ENCODE assay signal across 27 mouse cellular contexts in genomic region chr10:80239791-80240190, GRCm38 (mm10). TPM values are rescaled to one million over a fixed set of nuclear protein-coding genes. Genes with fewer than 3 reads are reported as not detected.
DNase-seq lines count a peak whose midpoint lies in the region; ATAC-seq and TF ChIP-seq lines count a peak whose summit lies in the region.
"Had no signal": no experiment of that assay in that cellular context is flagged by ENCODE, and none has a peak within 500 bp of the region (broad histone marks: within the 10 kb centered on the region; RNA-seq: fewer than 3 reads in every experiment).

No protein-coding gene starts in this region.

- no peak overlapping the region for H3K27ac ChIP-seq in kidney, embryonic 15.5 days
- no peak overlapping the region for H3K27ac ChIP-seq in liver, adult 2 months (replicated peaks; ENCODE audit: insufficient read depth, low read depth, low read length)
- no peak overlapping the region for H3K27ac ChIP-seq in liver, embryonic 12.5 days
- no peak overlapping the region; the same call in 1 of the 2 replicates for H3K27ac ChIP-seq in midbrain, embryonic 13.5 days
- H3K27ac ChIP-seq in midbrain, embryonic 15.5 days: no peak overlapping the region
- H3K27ac ChIP-seq: forebrain, embryonic 10.5 days; forebrain, embryonic 13.5 days; heart, adult 2 months; heart, embryonic 10.5 days; heart, embryonic 13.5 days had no signal

- H3K4me2 ChIP-seq in kidney, embryonic 15.5 days: no peak overlapping the region
- H3K4me2 ChIP-seq in liver, embryonic 12.5 days: no peak overlapping the region
- H3K4me2 ChIP-seq in midbrain, embryonic 13.5 days (replicated peaks): peak overlapping the region; percentile 87; the same call in 1 of the 2 replicates
- no peak overlapping the region for H3K4me2 ChIP-seq in midbrain, embryonic 15.5 days
- H3K4me2 ChIP-seq: forebrain, embryonic 13.5 days; heart, embryonic 13.5 days had no signal

- no peaks in the 10 kb centered on the region for H3K79me2 ChIP-seq in liver, adult 2 months (ENCODE audit: control insufficient read depth, insufficient read depth, low read length)

- no peaks in the 10 kb centered on the region for H3K9me3 ChIP-seq in kidney, embryonic 15.5 days (replicated peaks)
- H3K9me3 ChIP-seq in liver, embryonic 12.5 days (replicated peaks): no peaks in the 10 kb centered on the region
- no peaks in the 10 kb centered on the region for H3K9me3 ChIP-seq in midbrain, embryonic 13.5 days
- H3K9me3 ChIP-seq in midbrain, embryonic 15.5 days: no peaks in the 10 kb centered on the region
- H3K9me3 ChIP-seq: forebrain, embryonic 10.5 days; forebrain, embryonic 13.5 days; G1E; heart, embryonic 10.5 days; heart, embryonic 13.5 days had no signal

- 85% methylated on average over 6 of the region's 6 CpGs for WGBS in kidney, embryonic 15.5 days
- 42% methylated on average over 6 of the region's 6 CpGs for WGBS in liver, adult 2 months
- WGBS in liver, embryonic 12.5 days (ENCODE audit: insufficient replicate concordance): 86% methylated on average over 6 of the region's 6 CpGs
- 93% methylated on average over 6 of the region's 6 CpGs for WGBS in midbrain, embryonic 13.5 days
- WGBS in midbrain, embryonic 15.5 days: 82% methylated on average over 6 of the region's 6 CpGs

- no peak for TF ChIP-seq POLR2A in liver, adult 2 months (IDR thresholded peaks at IDR 0.05; ENCODE audit: extremely low read depth, insufficient read depth, low read length)

- no peak for TF ChIP-seq CTCF in liver, adult 2 months (IDR thresholded peaks at IDR 0.05; ENCODE audit: low read depth, low read length)

- H3K4me1 ChIP-seq in kidney, embryonic 15.5 days: no peaks in the 10 kb centered on the region
- 0 out of 2 replicates have a peak, but pooled peaks cover 1% of the 10 kb centered on the region for H3K4me1 ChIP-seq in liver, adult 2 months (ENCODE audit: control insufficient read depth, insufficient read depth, low read length)
- peaks cover 8% of the 10 kb centered on the region; the same call in 1 of the 2 replicates for H3K4me1 ChIP-seq in liver, embryonic 12.5 days
- peaks cover 65% of the 10 kb centered on the region for H3K4me1 ChIP-seq in midbrain, embryonic 13.5 days (replicated peaks)
- H3K4me1 ChIP-seq in midbrain, embryonic 15.5 days: peaks cover 12% of the 10 kb centered on the region

- no peak for ATAC-seq in kidney, embryonic 15.5 days (replicated peaks; ENCODE audit: low FRiP score)
- ATAC-seq in liver, embryonic 12.5 days: no peak
- no peak for ATAC-seq in midbrain, embryonic 13.5 days
- ATAC-seq in midbrain, embryonic 15.5 days (replicated peaks): no peak
- ATAC-seq: forebrain, embryonic 13.5 days; forebrain, embryonic 16.5 days; Patski had no signal

- H3K36me3 ChIP-seq in kidney, embryonic 15.5 days: peaks cover 100% of the 10 kb centered on the region
- H3K36me3 ChIP-seq in liver, adult 2 months (ENCODE audit: control insufficient read depth, insufficient read depth, low read length): peaks cover 2% of the 10 kb centered on the region; the same call in 1 of the 2 replicates
- H3K36me3 ChIP-seq in liver, embryonic 12.5 days: peaks cover 100% of the 10 kb centered on the region
- peaks cover 98% of the 10 kb centered on the region for H3K36me3 ChIP-seq in midbrain, embryonic 13.5 days
- H3K36me3 ChIP-seq in midbrain, embryonic 15.5 days (replicated peaks): peaks cover 51% of the 10 kb centered on the region

- no peak overlapping the region for H3K4me3 ChIP-seq in kidney, embryonic 15.5 days (replicated peaks)
- H3K4me3 ChIP-seq in liver, adult 2 months (ENCODE audit: insufficient read depth, low read depth, low read length): no peak overlapping the region
- no peak overlapping the region for H3K4me3 ChIP-seq in liver, embryonic 12.5 days
- no peak overlapping the region for H3K4me3 ChIP-seq in midbrain, embryonic 13.5 days (replicated peaks)
- no peak overlapping the region for H3K4me3 ChIP-seq in midbrain, embryonic 15.5 days
- H3K4me3 ChIP-seq: forebrain, embryonic 10.5 days; forebrain, embryonic 13.5 days; heart, adult 2 months; heart, embryonic 10.5 days; heart, embryonic 13.5 days had no signal

- DNase-seq in kidney, adult 18-20 months: peak; percentile 58
- DNase-seq in kidney, postnatal 14 days: no peak
- peak; percentile 48 to 81 for DNase-seq in kidney, postnatal 25 days
- DNase-seq in liver, adult 2 months (ENCODE audit: extremely low read depth, low read depth, low spot score): peak; percentile 39
- DNase-seq: adrenal gland, postnatal 10 days; adrenal gland, postnatal 36 days; B cell, adult 2 months; cerebellum, adult 18-20 months; cerebellum, adult 9-10 months; cerebellum, postnatal 14 days; gastrocnemius, postnatal 10 days; gastrocnemius, postnatal 36 days; heart, adult 2 months; heart, postnatal 14 days; heart, postnatal 4 days had no signal

- no peak overlapping the region for H3K9ac ChIP-seq in kidney, embryonic 15.5 days
- no peak overlapping the region for H3K9ac ChIP-seq in liver, adult 2 months (ENCODE audit: low read depth, low read length)
- H3K9ac ChIP-seq in liver, embryonic 12.5 days: no peak overlapping the region
- peak overlapping the region; percentile 50; the same call in 1 of the 2 replicates for H3K9ac ChIP-seq in midbrain, embryonic 13.5 days (replicated peaks)
- no peak overlapping the region for H3K9ac ChIP-seq in midbrain, embryonic 15.5 days
- H3K9ac ChIP-seq: forebrain, embryonic 13.5 days; heart, embryonic 13.5 days had no signal

- H3K27me3 ChIP-seq in kidney, embryonic 15.5 days: no peaks in the 10 kb centered on the region
- H3K27me3 ChIP-seq in liver, adult 2 months (ENCODE audit: control insufficient read depth, insufficient read depth, low read length): no peaks in the 10 kb centered on the region
- no peaks in the 10 kb centered on the region for H3K27me3 ChIP-seq in liver, embryonic 12.5 days (replicated peaks)
- 0 out of 2 replicates have a peak, but pooled peaks cover 8% of the 10 kb centered on the region for H3K27me3 ChIP-seq in midbrain, embryonic 13.5 days
- no peaks in the 10 kb centered on the region for H3K27me3 ChIP-seq in midbrain, embryonic 15.5 days (replicated peaks)
- H3K27me3 ChIP-seq: CH12.LX; forebrain, embryonic 13.5 days; heart, embryonic 13.5 days; Patski had no signal

RNA-seq across cellular contexts. Expression of gene Ndufs7, which starts 9.1 kb away (rescaled TPM):
- 376 and 387 TPM in 2 replicates for polyA plus RNA-seq in kidney, embryonic 15.5 days (2015; fragmentation: Nextera tagmentation; extraction: Ambion mirVana)
- 165 and 186 TPM in 2 replicates for total RNA-seq in liver, adult 2 months (2014; rRNA removed)
- polyA plus RNA-seq in liver, adult 2 months (2012; rRNA removed): 551 and 560 TPM in 2 replicates
- 296 and 312 TPM in 2 replicates for polyA plus RNA-seq in liver, embryonic 12.5 days (2016; fragmentation: Nextera tagmentation; extraction: Ambion mirVana)
- polyA plus RNA-seq in midbrain, embryonic 13.5 days (2015; fragmentation: Nextera tagmentation; extraction: Ambion mirVana): 244 and 265 TPM in 2 replicates
- 290 and 305 TPM in 2 replicates for polyA plus RNA-seq in midbrain, embryonic 15.5 days (2015; fragmentation: Nextera tagmentation; extraction: Ambion mirVana)

RNA-seq across cellular contexts. Expression of gene Mum1, which starts 13.6 kb away (rescaled TPM):
- polyA plus RNA-seq in kidney, embryonic 15.5 days (2015; fragmentation: Nextera tagmentation; extraction: Ambion mirVana): 74.8 and 75.5 TPM in 2 replicates
- 7.1 and 8.7 TPM in 2 replicates for total RNA-seq in liver, adult 2 months (2014; rRNA removed)
- 8.4 and 10.1 TPM in 2 replicates for polyA plus RNA-seq in liver, adult 2 months (2012; rRNA removed)
- polyA plus RNA-seq in liver, embryonic 12.5 days (2016; fragmentation: Nextera tagmentation; extraction: Ambion mirVana): 33.5 and 35.1 TPM in 2 replicates
- polyA plus RNA-seq in midbrain, embryonic 13.5 days (2015; fragmentation: Nextera tagmentation; extraction: Ambion mirVana): 91.4 and 98.4 TPM in 2 replicates
- polyA plus RNA-seq in midbrain, embryonic 15.5 days (2015; fragmentation: Nextera tagmentation; extraction: Ambion mirVana): 56.4 and 59.5 TPM in 2 replicates

RNA-seq across cellular contexts. Expression of gene Gamt, which starts 21.0 kb away (rescaled TPM):
- polyA plus RNA-seq in kidney, embryonic 15.5 days (2015; fragmentation: Nextera tagmentation; extraction: Ambion mirVana): 34.2 and 37.0 TPM in 2 replicates
- 241 and 277 TPM in 2 replicates for total RNA-seq in liver, adult 2 months (2014; rRNA removed)
- polyA plus RNA-seq in liver, adult 2 months (2012; rRNA removed): 670 and 715 TPM in 2 replicates
- polyA plus RNA-seq in liver, embryonic 12.5 days (2016; fragmentation: Nextera tagmentation; extraction: Ambion mirVana): 43.0 and 50.0 TPM in 2 replicates
- 20.9 and 22.3 TPM in 2 replicates for polyA plus RNA-seq in midbrain, embryonic 13.5 days (2015; fragmentation: Nextera tagmentation; extraction: Ambion mirVana)
- 16.8 and 18.9 TPM in 2 replicates for polyA plus RNA-seq in midbrain, embryonic 15.5 days (2015; fragmentation: Nextera tagmentation; extraction: Ambion mirVana)
- total RNA-seq: G1E had no signal

RNA-seq across cellular contexts. Expression of gene Dazap1, which starts 21.5 kb away (rescaled TPM):
- polyA plus RNA-seq in kidney, embryonic 15.5 days (2015; fragmentation: Nextera tagmentation; extraction: Ambion mirVana): 56.3 and 58.5 TPM in 2 replicates
- 38.0 and 39.9 TPM in 2 replicates for total RNA-seq in liver, adult 2 months (2014; rRNA removed)
- 39.9 and 43.5 TPM in 2 replicates for polyA plus RNA-seq in liver, adult 2 months (2012; rRNA removed)
- 44.3 and 45.9 TPM in 2 replicates for polyA plus RNA-seq in liver, embryonic 12.5 days (2016; fragmentation: Nextera tagmentation; extraction: Ambion mirVana)
- 62.9 and 66.1 TPM in 2 replicates for polyA plus RNA-seq in midbrain, embryonic 13.5 days (2015; fragmentation: Nextera tagmentation; extraction: Ambion mirVana)
- polyA plus RNA-seq in midbrain, embryonic 15.5 days (2015; fragmentation: Nextera tagmentation; extraction: Ambion mirVana): 60.5 and 60.8 TPM in 2 replicates

RNA-seq across cellular contexts. Expression of gene Rps15, which starts 52.5 kb away (rescaled TPM):
- polyA plus RNA-seq in kidney, embryonic 15.5 days (2015; fragmentation: Nextera tagmentation; extraction: Ambion mirVana): 1,002 and 1,019 TPM in 2 replicates
- 510 and 571 TPM in 2 replicates for total RNA-seq in liver, adult 2 months (2014; rRNA removed)
- 686 and 1,012 TPM in 2 replicates for polyA plus RNA-seq in liver, adult 2 months (2012; rRNA removed)
- 872 and 920 TPM in 2 replicates for polyA plus RNA-seq in liver, embryonic 12.5 days (2016; fragmentation: Nextera tagmentation; extraction: Ambion mirVana)
- 631 and 653 TPM in 2 replicates for polyA plus RNA-seq in midbrain, embryonic 13.5 days (2015; fragmentation: Nextera tagmentation; extraction: Ambion mirVana)
- 516 and 528 TPM in 2 replicates for polyA plus RNA-seq in midbrain, embryonic 15.5 days (2015; fragmentation: Nextera tagmentation; extraction: Ambion mirVana)

Comparison
In these comparisons a context has a peak if more than half of its experiments do, and no peak if none do; other contexts are left out.
1. RNA of gene Gamt, which starts 21.0 kb away (polyA plus RNA-seq): 670 to 715 TPM in liver, adult 2 months; 43.0 to 50.0 TPM in liver, embryonic 12.5 days, 34.2 to 37.0 TPM in kidney, embryonic 15.5 days, 20.9 to 22.3 TPM in midbrain, embryonic 13.5 days and 16.8 to 18.9 TPM in midbrain, embryonic 15.5 days; every median in the first group is over 10 times any median in the second.